Mouse (Mus musculus) effector memory CD4-positive, alpha-beta T cell, adult 5 months (primary cell): ENCODE results near the gene Gal3st2c. TPM values are rescaled to one million over a fixed set of nuclear protein-coding genes. Genes with fewer than 3 reads are reported as not detected.

Source experiments
- polyA plus RNA-seq: library from polyadenylated mRNA; unstranded; fragments of 100-300 nt; shearing (Covaris generic); gene quantifications from one replicate; pipeline ENCODE4 v1.2.1, GENCODE M21; 2017

The Gal3st2c gene
- 0.10 TPM for polyA plus RNA-seq

DNA sequence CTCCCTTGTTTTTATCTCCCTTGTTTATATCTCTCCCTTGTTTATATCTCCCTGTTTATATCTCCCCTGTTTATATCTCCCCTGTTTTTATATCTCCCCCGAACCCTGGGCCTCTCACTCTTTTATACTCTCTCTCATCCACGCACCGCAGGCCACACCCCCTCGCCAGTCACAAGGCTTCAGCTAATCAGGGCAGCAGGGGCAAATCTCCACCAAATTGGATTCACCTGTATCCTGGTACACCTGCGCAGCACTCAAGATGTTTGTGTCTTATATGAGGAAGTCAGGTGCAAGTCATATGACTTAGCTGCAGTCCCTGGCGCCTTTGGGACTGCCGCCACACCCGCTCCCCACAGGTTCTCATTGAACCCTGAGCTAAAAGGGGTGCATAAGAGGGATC, at the start of gene Gal3st2c:
Gene Gal3st2c (plus strand): TSS at position 301 of the 400 bp plus-strand sequence.

DNA sequence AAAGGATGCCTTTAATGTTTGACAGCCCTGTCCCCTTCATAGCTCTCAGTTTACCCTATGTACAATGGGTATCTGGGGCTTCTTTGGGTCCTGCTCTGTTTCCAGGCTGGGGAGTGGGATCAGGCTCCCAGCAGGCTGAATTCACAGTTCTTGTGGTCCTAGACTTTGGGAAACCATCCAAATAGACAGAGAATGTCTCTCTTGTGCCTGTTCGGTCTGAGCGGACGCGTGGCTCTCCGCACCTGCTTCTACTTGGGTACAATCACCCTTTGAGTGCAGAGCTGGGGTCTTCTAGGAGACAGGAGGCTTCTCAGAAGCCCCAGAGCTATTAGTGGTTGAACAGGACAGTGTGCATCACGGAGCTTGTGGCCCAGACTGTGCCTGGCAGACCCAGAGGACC, 29.8 kb downstream of the Gal3st2c start, which contains the start of gene Neu4:
Gene Neu4 (plus strand): TSS at position 301 of the 400 bp plus-strand sequence.

DNA sequence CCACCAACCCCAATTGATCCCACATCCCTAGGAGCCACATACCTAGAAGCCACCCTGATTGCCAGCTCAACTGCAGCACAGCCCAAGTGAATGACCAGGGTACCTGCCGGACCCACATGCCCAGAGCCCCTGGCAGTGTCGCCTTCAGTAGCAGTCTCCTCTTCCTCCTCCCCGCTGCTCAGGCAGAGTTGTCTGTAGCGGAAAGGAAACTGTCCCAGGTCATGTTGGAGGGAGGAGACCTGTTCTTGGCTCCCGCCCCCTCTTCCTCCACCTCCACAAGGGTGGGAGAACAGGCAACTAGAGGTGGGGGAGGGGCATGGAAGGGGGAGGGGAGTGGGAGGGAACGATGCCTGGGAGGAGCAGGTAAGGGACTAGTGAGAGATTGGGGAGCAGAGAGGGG, 62.1 kb downstream of the Gal3st2c start, which contains the start of gene Pdcd1:
Gene Pdcd1 (minus strand): TSS at position 181 of the 400 bp plus-strand sequence.

Other genes starting within 250 kb of the Gal3st2c start
- 104 TPM for gene Atg4b, start 239.0 kb upstream of the Gal3st2c start, polyA plus RNA-seq
- gene Thap4, start 235.6 kb upstream of the Gal3st2c start, polyA plus RNA-seq = 24.3 TPM
- 47.6 TPM for gene Dtymk, start 188.6 kb upstream of the Gal3st2c start, polyA plus RNA-seq
- 52.7 TPM for gene Ing5, start 186.5 kb upstream of the Gal3st2c start, polyA plus RNA-seq
- gene D2hgdh, start 165.6 kb upstream of the Gal3st2c start, polyA plus RNA-seq = 23.7 TPM
- not detected for gene Gal3st2, start 129.2 kb upstream of the Gal3st2c start, polyA plus RNA-seq
- not detected for gene Gal3st2b, start 72.2 kb upstream of the Gal3st2c start, polyA plus RNA-seq
- gene Neu4, start 29.9 kb downstream of the Gal3st2c start, polyA plus RNA-seq = 0.14 TPM
- 188 TPM for gene Pdcd1, start 62.0 kb downstream of the Gal3st2c start, polyA plus RNA-seq